Mouse (Mus musculus): ENCODE data around the gene Csf3.
"Not testable (repeated sequence)": the region's sequence is repeated elsewhere in the genome, so short reads cannot be mapped to it uniquely, and the experiment has no call there.

Csf3 gene

GRCm38 (mm10) chr11:98729119-98729588 lies 28.1 kb downstream of the Csf3 start, which contains the start of gene Med24:
TSS of gene Med24 (minus strand) at chr11:98729435.
- DNase-seq (ENCODE audit: low read depth, low spot score): peak; percentile 92

- no peak for DNase-seq (ENCODE audit: low read depth, low spot score)
Observed at GRCm38 (mm10) chr11:98730727-98731126, 29.7 kb downstream of the Csf3 start.

- DNase-seq (ENCODE audit: low read depth, low spot score): no peak
Observed at GRCm38 (mm10) chr11:98731134-98731533, 30.1 kb downstream of the Csf3 start.

- DNase-seq (ENCODE audit: low read depth, low spot score): peak; percentile 33
Observed at GRCm38 (mm10) chr11:98734020-98734419, 33.0 kb downstream of the Csf3 start.

- no peak for DNase-seq (ENCODE audit: low read depth, low spot score)
Observed at GRCm38 (mm10) chr11:98735111-98735510, 34.0 kb downstream of the Csf3 start.

GRCm38 (mm10) chr11:98736176-98736575 lies 35.1 kb downstream of the Csf3 start:
- no peak for DNase-seq (ENCODE audit: low read depth, low spot score)

- not testable (repeated sequence) for DNase-seq (ENCODE audit: low read depth, low spot score)
Observed at GRCm38 (mm10) chr11:98737220-98737619, 36.2 kb downstream of the Csf3 start.

GRCm38 (mm10) chr11:98738428-98738911 lies 37.4 kb downstream of the Csf3 start:
- DNase-seq (ENCODE audit: low read depth, low spot score): no peak

GRCm38 (mm10) chr11:98738925-98739324 lies 37.9 kb downstream of the Csf3 start:
- no peak for DNase-seq (ENCODE audit: low read depth, low spot score)

- no peak for DNase-seq (ENCODE audit: low read depth, low spot score)
Observed at GRCm38 (mm10) chr11:98740026-98740392, 38.9 kb downstream of the Csf3 start.

- DNase-seq (ENCODE audit: low read depth, low spot score): no peak
Observed at GRCm38 (mm10) chr11:98740393-98741050, 39.5 kb downstream of the Csf3 start, which contains the start of gene Thra. TSS of gene Thra (plus strand) at chr11:98740638.

GRCm38 (mm10) chr11:98741051-98741620 lies 40.1 kb downstream of the Csf3 start:
- DNase-seq (ENCODE audit: low read depth, low spot score): peak; percentile 19

GRCm38 (mm10) chr11:98741622-98742396 lies 40.7 kb downstream of the Csf3 start:
- DNase-seq (ENCODE audit: low read depth, low spot score): peak; percentile 83

- DNase-seq (ENCODE audit: low read depth, low spot score): no peak
Observed at GRCm38 (mm10) chr11:98742397-98743291, 41.6 kb downstream of the Csf3 start.

- DNase-seq (ENCODE audit: low read depth, low spot score): no peak
Observed at GRCm38 (mm10) chr11:98743655-98744345, 42.7 kb downstream of the Csf3 start.

- no peak for DNase-seq (ENCODE audit: low read depth, low spot score)
Observed at GRCm38 (mm10) chr11:98744456-98745019, 43.5 kb downstream of the Csf3 start.

GRCm38 (mm10) chr11:98745932-98746853 lies 45.1 kb downstream of the Csf3 start:
- no peak for DNase-seq (ENCODE audit: low read depth, low spot score)

GRCm38 (mm10) chr11:98746855-98747693 lies 46.0 kb downstream of the Csf3 start:
- DNase-seq (ENCODE audit: low read depth, low spot score): peak; percentile 75
